Mouse (Mus musculus) frontal cortex, adult 2 months (tissue): ENCODE results near the gene Mmp3. TPM values are rescaled to one million over a fixed set of nuclear protein-coding genes. Genes with fewer than 3 reads are reported as not detected.
"Not testable (repeated sequence)": the region's sequence is repeated elsewhere in the genome, so short reads cannot be mapped to it uniquely, and the experiment has no call there.

Source experiments
- DNase-seq, 2 experiments: peaks; one replicate each; pipeline ENCODE4 v3.0.0; 2022; ENCODE audit warnings: low spot score in 1 of 2; ENCODE audit errors: extremely low spot score in 1 of 2
- polyA plus RNA-seq: library from polyadenylated mRNA; depleted of rRNA; stranded (reverse); fragments of >200 nt; gene quantifications from 2 replicates; pipeline ENCODE4 v1.2.3, GENCODE M21; 2012; rRNA removed

Gene Mmp3
- polyA plus RNA-seq: not detected in 2 replicates

DNA sequence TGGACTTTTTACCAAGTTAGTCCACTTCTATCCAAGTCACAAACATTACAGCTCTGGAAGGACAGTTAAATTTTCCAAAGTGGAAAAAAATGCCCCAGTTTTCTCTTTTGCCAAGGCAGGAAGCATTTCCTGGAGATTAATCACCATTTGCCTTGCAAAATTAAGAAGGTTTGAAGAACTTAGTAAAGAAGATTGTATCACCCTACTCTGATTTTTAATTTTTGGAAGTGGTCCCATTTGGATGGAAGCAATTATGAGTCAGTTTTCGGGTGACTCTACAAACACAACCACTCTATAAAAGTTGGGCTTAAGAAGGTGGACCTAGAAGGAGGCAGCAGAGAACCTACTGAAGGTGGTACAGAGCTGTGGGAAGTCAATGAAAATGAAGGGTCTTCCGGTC lies at the start of gene Mmp3:
Gene Mmp3, plus strand, starts transcription at position 301 of the 400 bp plus-strand sequence.
- DNase-seq: no peak

DNA sequence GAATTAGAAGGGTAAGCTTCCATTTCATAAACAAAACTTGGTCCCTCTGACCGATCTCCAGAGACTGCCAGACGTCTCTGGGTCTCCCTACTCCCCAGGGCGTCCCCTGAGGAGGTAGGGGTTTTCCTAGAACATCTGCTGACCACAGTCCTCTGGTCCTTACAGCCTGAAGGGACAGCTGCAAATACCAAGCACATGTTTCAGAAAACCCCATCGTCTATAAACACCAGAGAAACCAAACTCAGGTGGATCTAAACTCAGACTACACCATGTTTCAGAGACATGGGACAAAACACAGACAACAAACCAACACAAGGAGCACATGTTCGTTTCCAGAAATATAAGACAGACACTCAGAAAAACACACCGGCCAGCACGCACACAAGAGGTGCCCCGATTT lies 49.1 kb upstream of the Mmp3 start:
- not testable (repeated sequence) for DNase-seq

DNA sequence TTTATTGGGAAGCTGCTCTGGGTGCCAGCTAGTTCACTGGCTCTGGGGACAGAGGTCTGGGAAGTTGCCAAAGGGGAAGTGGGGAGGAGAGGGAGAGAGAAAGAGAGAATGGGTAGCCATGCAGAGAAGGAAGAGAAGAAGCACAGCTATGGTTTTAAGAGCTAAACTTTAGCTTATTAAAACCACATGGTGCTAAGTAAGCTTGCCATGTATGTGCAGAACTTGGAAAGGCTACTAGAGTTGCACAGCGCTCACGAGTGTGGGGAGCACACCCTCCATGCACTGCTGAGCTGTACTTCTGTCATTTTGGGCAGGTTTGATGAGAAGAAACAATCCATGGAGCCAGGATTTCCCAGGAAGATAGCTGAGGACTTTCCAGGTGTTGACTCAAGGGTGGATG lies 7.7 kb downstream of the Mmp3 start:
- no peak for DNase-seq

DNA sequence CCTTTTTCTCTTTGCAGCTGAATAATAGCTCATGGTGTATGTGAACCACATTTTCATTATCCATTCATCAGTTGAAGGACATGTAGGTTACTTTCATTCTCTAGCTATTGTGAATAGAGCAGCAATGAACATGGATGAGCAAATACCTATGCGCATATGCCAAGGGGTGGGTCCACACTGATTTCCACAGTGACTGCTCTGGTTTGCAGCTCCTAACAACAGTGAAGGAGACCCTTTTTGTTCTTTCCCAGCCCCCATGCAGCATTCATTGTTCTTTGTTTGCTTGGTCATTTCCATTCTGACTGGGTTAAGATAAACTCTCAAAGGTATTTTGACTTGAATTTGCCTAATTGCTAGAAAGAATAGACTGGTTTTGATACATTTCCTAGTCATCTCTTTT lies 24.6 kb downstream of the Mmp3 start:
- DNase-seq: no peak

DNA sequence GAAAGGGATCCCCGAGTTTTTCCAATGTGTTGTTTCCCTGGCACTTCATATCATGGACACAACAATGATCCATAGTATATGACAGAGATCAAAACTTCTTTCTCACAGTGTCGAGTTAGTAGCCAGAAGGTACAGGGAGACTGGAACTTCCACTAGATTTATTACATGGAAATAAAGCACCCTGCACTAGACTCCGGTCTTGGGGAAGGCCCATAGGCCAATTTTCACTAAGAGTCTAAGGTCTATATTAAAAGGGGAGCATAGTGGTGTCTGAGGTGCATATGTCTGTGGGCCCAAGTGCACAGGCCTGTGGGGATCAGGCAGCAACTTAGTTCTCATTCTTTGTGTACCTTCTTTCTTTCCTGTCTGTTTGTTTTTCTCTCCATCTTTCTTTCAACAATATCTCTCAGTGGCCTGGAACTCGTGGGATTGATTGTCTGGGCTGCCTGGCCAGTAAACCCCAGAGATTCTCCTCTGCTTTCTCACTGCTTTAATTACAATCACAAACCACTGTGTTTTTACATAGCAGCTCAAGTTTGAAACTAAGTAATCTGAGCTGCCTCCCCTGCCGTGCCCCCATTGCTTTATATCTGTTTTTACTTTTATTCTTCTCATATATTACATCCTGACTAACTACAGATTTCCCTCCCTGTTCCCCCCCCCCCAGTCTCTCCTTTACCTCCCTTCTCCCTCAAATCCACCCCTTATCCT lies 38.2 kb downstream of the Mmp3 start:
- no peak for DNase-seq

DNA sequence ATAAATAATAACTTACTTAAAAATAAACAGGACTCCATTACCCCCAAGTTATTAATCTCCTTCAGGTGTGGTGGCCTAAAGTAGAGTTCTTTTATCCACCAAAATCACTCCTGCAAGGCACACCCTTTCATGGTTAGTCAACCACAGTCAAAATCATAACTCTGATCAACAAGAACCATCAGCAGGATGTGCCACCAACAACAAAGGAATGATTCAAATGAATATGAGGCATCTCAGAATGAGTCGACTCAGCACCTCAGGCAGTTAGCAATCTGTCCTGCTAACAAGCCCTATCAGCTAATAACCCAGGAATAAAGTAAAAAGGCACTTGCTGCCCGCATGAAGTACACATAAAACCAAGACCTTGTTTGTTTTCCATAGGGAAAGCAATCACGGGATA lies 55.5 kb downstream of the Mmp3 start:
- no peak for DNase-seq

DNA sequence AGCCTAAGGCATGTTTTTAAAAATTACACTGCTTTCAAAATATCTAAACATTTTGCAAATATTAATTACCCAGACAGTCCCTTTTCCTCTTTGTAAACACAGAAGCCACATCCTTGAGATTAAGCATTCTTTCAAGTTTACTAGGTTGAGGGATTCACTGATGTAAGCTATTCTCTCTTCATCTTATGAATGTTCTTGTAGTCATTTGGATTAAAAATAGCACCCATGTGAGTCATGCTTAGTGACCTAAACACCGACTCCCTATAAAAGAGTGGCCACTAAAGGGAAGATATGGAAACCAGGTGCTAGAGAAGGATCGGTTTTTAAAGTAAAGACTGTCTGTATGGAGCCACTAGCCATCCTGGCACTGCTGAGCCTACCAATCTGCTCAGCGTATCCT lies 56.4 kb downstream of the Mmp3 start, which contains the start of gene Mmp10:
Gene Mmp10, plus strand, starts transcription at position 302 of the 400 bp plus-strand sequence.
- no peak for DNase-seq

Other genes with a start within 250 kb of the Mmp3 start
- 0.06 and 0.48 TPM in 2 replicates for gene Mmp13, start 173.3 kb upstream of the Mmp3 start, polyA plus RNA-seq
- gene Mmp12, start 101.4 kb upstream of the Mmp3 start, polyA plus RNA-seq: not detected in 2 replicates
- not detected in 2 replicates for gene Mmp1b, start 57.8 kb upstream of the Mmp3 start, polyA plus RNA-seq
- gene Mmp10, start 56.5 kb downstream of the Mmp3 start, polyA plus RNA-seq: not detected in 2 replicates
- 0.04 TPM in 1 of 2 replicates, not detected in the other for gene Mmp8, start 112.6 kb downstream of the Mmp3 start, polyA plus RNA-seq
- gene Mmp27, start 125.6 kb downstream of the Mmp3 start, polyA plus RNA-seq: not detected in 2 replicates
- not detected in 2 replicates for gene Mmp20, start 182.4 kb downstream of the Mmp3 start, polyA plus RNA-seq
- gene Mmp7, start 246.3 kb downstream of the Mmp3 start, polyA plus RNA-seq: not detected in 2 replicates